Mouse (Mus musculus) kidney, postnatal 25 days (tissue): ENCODE results near the gene Zc3h6.

ENCODE experiments used
- DNase-seq, 2 experiments: peaks; one replicate each; pipeline ENCODE4 v3.0.0; 2021; ENCODE audit warnings: mixed read lengths in 2 of 2

Gene Zc3h6

GRCm38 (mm10) chr2:129035381-129035780 is 68.2 kb downstream of the Zc3h6 start:
- DNase-seq: no peak

GRCm38 (mm10) chr2:129038426-129038936 is 71.3 kb downstream of the Zc3h6 start:
- no peak for DNase-seq

- peak in 1 of 2 experiments; percentile 33 for DNase-seq
Measured at GRCm38 (mm10) chr2:129038937-129039631, 71.9 kb downstream of the Zc3h6 start.

- peak; percentile 17 to 46 for DNase-seq
Measured at GRCm38 (mm10) chr2:129040567-129040966, 73.4 kb downstream of the Zc3h6 start.

GRCm38 (mm10) chr2:129046172-129046845 is 79.1 kb downstream of the Zc3h6 start:
- DNase-seq: no peak

- no peak for DNase-seq
Measured at GRCm38 (mm10) chr2:129046846-129047196, 79.6 kb downstream of the Zc3h6 start.

- no peak for DNase-seq
Measured at GRCm38 (mm10) chr2:129047811-129048210, 80.6 kb downstream of the Zc3h6 start, which contains the start of gene Vinac1. Gene Vinac1, minus strand, starts transcription at chr2:129048172.

GRCm38 (mm10) chr2:129052451-129052983 is 85.3 kb downstream of the Zc3h6 start:
- no peak for DNase-seq

GRCm38 (mm10) chr2:129055741-129056140 is 88.5 kb downstream of the Zc3h6 start:
- no peak for DNase-seq

GRCm38 (mm10) chr2:129056597-129056996 is 89.4 kb downstream of the Zc3h6 start:
- DNase-seq: peak in 1 of 2 experiments; percentile 45

GRCm38 (mm10) chr2:129057256-129057655 is 90.1 kb downstream of the Zc3h6 start:
- no peak for DNase-seq

- DNase-seq: no peak
Measured at GRCm38 (mm10) chr2:129057920-129058361, 90.7 kb downstream of the Zc3h6 start.

- no peak for DNase-seq
Measured at GRCm38 (mm10) chr2:129061456-129062059, 94.4 kb downstream of the Zc3h6 start.

GRCm38 (mm10) chr2:129065437-129066282 is 98.5 kb downstream of the Zc3h6 start, which contains the start of gene Ttl:
Gene Ttl, plus strand, starts transcription at chr2:129065942.
- DNase-seq: peak; percentile 80 to 90

- DNase-seq: peak; percentile 48 to 67
Measured at GRCm38 (mm10) chr2:129066326-129066725, 99.1 kb downstream of the Zc3h6 start.
